ENCODE assay signal across 19 mouse cellular contexts in genomic region chr5:68753025-68753424, GRCm38 (mm10).
"Had no signal": no experiment of that assay in that cellular context is flagged by ENCODE, and none has a peak within 500 bp of the region (broad histone marks: within the 10 kb centered on the region; RNA-seq: fewer than 3 reads in every experiment).

No protein-coding gene starts in this region.

- H3K36me3 ChIP-seq: lung, embryonic 15.5 days; midbrain, embryonic 13.5 days; midbrain, embryonic 15.5 days; neural tube, embryonic 12.5 days had no signal

- H3K9me3 ChIP-seq: lung, embryonic 15.5 days; midbrain, embryonic 13.5 days; midbrain, embryonic 15.5 days; neural tube, embryonic 12.5 days had no signal

- ATAC-seq: lung, postnatal 0 days; midbrain, embryonic 13.5 days; midbrain, embryonic 15.5 days had no signal

- H3K4me3 ChIP-seq: lung, embryonic 15.5 days; megakaryocyte, embryonic 14.5 days; midbrain, embryonic 13.5 days; midbrain, embryonic 15.5 days; neural tube, embryonic 12.5 days had no signal

- H3K4me1 ChIP-seq: lung, embryonic 15.5 days; megakaryocyte, embryonic 14.5 days; midbrain, embryonic 13.5 days; midbrain, embryonic 15.5 days; neural tube, embryonic 12.5 days had no signal

- H3K9ac ChIP-seq: lung, embryonic 15.5 days; midbrain, embryonic 13.5 days; midbrain, embryonic 15.5 days; neural tube, embryonic 12.5 days had no signal

- H3K27ac ChIP-seq: lung, embryonic 15.5 days; macrophage; midbrain, embryonic 13.5 days; midbrain, embryonic 15.5 days; neural tube, embryonic 12.5 days had no signal

- DNase-seq: lung, adult 2 months; lung, postnatal 14 days; lung, postnatal 36 days; retina, postnatal 1 day; right cerebral cortex, adult 18-20 months; right cerebral cortex, postnatal 25 days; right cerebral cortex, postnatal 4 days; spleen, adult 18-20 months; thymus, adult 18-20 months; thymus, postnatal 14 days; thymus, postnatal 36 days had no signal

- H3K4me2 ChIP-seq: lung, embryonic 15.5 days; midbrain, embryonic 11.5 days; midbrain, embryonic 13.5 days; midbrain, embryonic 15.5 days; neural tube, embryonic 12.5 days had no signal

- H3K27me3 ChIP-seq: lung, embryonic 15.5 days; megakaryocyte, embryonic 14.5 days; midbrain, embryonic 13.5 days; midbrain, embryonic 15.5 days; neural tube, embryonic 12.5 days had no signal
